Mouse (Mus musculus): ENCODE data around the gene Gm10401. TPM values are rescaled to one million over a fixed set of nuclear protein-coding genes. Genes with fewer than 3 reads are reported as not detected.

Gene Gm10401
- polyA plus RNA-seq, 1 experiment: not detected

DNA sequence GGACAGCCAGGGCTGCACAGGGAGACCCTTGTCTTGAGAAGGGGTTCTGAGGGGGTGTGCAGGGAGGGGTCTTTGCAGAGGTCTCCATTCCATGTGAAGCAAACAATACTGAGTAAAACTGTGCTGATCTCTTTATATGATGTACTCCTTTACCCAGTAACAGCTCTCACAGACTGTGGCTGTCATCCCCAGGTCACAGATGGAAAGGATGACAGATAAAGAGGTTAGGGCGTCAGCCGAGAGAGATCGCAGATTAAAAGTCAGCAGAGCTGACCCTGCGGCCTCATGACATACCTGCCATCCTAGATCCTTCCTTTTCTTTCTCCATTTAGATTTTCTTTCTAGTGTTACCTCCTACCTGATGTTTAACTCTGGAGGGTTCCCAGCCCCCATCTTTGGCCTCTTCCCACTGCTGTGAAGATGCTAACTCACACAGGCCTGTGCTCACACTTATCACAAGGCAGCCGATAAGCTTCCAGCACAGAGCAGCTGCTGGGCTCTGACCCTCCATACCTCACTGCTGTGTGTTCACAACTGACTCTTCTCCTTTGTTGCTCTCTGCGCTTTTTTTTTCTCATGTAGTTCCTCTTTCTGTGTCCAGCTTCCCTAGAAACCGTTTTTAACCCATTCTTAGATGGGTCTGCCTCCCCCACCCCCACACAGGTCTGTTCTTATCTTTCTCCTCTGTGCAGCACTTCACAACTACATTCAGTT lies 39.4 kb downstream of the Gm10401 start:
- Histone ChIP-seq H3K4me3 (ENCODE audit: control insufficient read depth, low read depth, low read length) (no peak overlapping the region), H3K27ac (ENCODE audit: control insufficient read depth, insufficient read depth, low read depth, low read length) (no peak overlapping the region), H3K27me3 (ENCODE audit: control insufficient read depth, insufficient read depth, low read length) (no peaks in the 10 kb centered on the region), H3K36me3 (ENCODE audit: control insufficient read depth, insufficient read depth, low read length) (peaks cover 2% of the 10 kb centered on the region), H3K4me1 (ENCODE audit: control insufficient read depth, insufficient read depth, low read length) (peaks cover under 1% of the 10 kb centered on the region; the same call in 1 of the 2 replicates)
- TF ChIP-seq CTCF (IDR thresholded peaks at IDR 0.05; ENCODE audit: control insufficient read depth, insufficient read depth, insufficient replicate concordance, low read depth, low read length): no peak
- TF ChIP-seq POLR2A (IDR thresholded peaks at IDR 0.05; ENCODE audit: control insufficient read depth, low read depth, low read length): no peak

DNA sequence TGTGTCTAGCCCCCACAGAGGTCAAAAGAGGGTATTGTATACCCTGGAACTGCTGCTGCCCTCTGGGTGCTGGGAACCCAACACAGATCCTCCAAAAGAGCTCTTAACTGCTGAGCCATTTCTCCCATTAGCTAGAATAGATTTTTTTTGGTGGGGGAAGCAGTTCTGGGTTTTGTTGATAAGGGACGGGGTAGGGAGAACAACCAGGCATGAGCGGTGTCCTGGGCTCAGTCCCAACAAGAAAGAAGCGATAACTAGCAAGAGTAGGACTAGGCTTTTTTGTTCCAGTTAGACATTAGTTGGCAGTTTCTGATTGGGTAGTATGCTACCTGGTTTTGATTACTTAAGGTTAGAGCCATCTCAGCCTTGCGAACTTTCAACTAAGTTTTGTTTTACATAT lies 40.9 kb downstream of the Gm10401 start:
- peaks cover 4% of the 10 kb centered on the region for H3K4me1 ChIP-seq (ENCODE audit: control insufficient read depth, insufficient read depth, low read length)
- H3K27me3 ChIP-seq (ENCODE audit: control insufficient read depth, insufficient read depth, low read length): no peaks in the 10 kb centered on the region

DNA sequence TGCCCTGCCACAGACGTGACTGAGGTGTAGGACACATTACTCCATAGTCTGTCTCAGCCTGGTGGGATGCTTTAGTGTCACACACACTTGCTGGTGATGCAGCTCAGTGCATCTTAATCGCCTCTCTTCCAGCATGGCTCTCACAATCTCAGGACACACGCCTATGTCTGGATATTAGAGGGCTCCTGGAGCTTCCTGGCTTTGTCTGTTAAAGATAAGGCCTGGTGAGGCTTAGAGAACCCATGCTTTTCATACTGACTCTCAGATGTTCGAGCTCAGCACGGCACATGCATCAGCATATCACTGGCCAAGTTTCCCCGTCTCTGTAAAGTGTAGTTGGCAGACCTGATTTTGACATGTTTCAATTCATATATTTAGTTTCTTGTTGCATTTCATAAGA lies 42.7 kb downstream of the Gm10401 start:
- Histone ChIP-seq H3K4me1 (ENCODE audit: control insufficient read depth, insufficient read depth, low read length) (peaks cover 5% of the 10 kb centered on the region), H3K4me3 (ENCODE audit: control insufficient read depth, low read depth, low read length) (no peak overlapping the region), H3K27me3 (ENCODE audit: control insufficient read depth, insufficient read depth, low read length) (no peaks in the 10 kb centered on the region), H3K36me3 (ENCODE audit: control insufficient read depth, insufficient read depth, low read length) (no peaks in the 10 kb centered on the region; the same call in none of the 2 replicates), H3K27ac (ENCODE audit: control insufficient read depth, insufficient read depth, low read depth, low read length) (no peak overlapping the region)
- TF ChIP-seq POLR2A (IDR thresholded peaks at IDR 0.05; ENCODE audit: control insufficient read depth, low read depth, low read length) (no peak), CTCF (IDR thresholded peaks at IDR 0.05; ENCODE audit: control insufficient read depth, insufficient read depth, insufficient replicate concordance, low read depth, low read length) (no peak)

More for the DNA sequence above, 40.9 kb downstream of the Gm10401 start:
- no peak for TF ChIP-seq CTCF (IDR thresholded peaks at IDR 0.05; ENCODE audit: control insufficient read depth, insufficient read depth, insufficient replicate concordance, low read depth, low read length)
- TF ChIP-seq POLR2A (IDR thresholded peaks at IDR 0.05; ENCODE audit: control insufficient read depth, low read depth, low read length): no peak
- H3K36me3 ChIP-seq (ENCODE audit: control insufficient read depth, insufficient read depth, low read length): no peaks in the 10 kb centered on the region; the same call in none of the 2 replicates
- H3K27ac ChIP-seq (ENCODE audit: control insufficient read depth, insufficient read depth, low read depth, low read length): no peak overlapping the region
- H3K4me3 ChIP-seq (ENCODE audit: control insufficient read depth, low read depth, low read length): no peak overlapping the region

GRCm38 (mm10) chr5:115053791-115054396 lies 44.2 kb downstream of the Gm10401 start:
- Histone ChIP-seq H3K4me3 (ENCODE audit: control insufficient read depth, low read depth, low read length) (no peak overlapping the region), H3K27me3 (ENCODE audit: control insufficient read depth, insufficient read depth, low read length) (no peaks in the 10 kb centered on the region), H3K27ac (ENCODE audit: control insufficient read depth, insufficient read depth, low read depth, low read length) (no peak overlapping the region), H3K36me3 (ENCODE audit: control insufficient read depth, insufficient read depth, low read length) (no peaks in the 10 kb centered on the region; the same call in none of the 2 replicates), H3K4me1 (ENCODE audit: control insufficient read depth, insufficient read depth, low read length) (peaks cover 6% of the 10 kb centered on the region)
- TF ChIP-seq CTCF (IDR thresholded peaks at IDR 0.05; ENCODE audit: control insufficient read depth, insufficient read depth, insufficient replicate concordance, low read depth, low read length): no peak
- no peak for TF ChIP-seq POLR2A (IDR thresholded peaks at IDR 0.05; ENCODE audit: control insufficient read depth, low read depth, low read length)

GRCm38 (mm10) chr5:115052546-115052945 lies 45.5 kb downstream of the Gm10401 start:
- H3K4me1 ChIP-seq (ENCODE audit: control insufficient read depth, insufficient read depth, low read length): peaks cover 6% of the 10 kb centered on the region
- H3K4me3 ChIP-seq (ENCODE audit: control insufficient read depth, low read depth, low read length): no peak overlapping the region
- no peak for TF ChIP-seq CTCF (IDR thresholded peaks at IDR 0.05; ENCODE audit: control insufficient read depth, insufficient read depth, insufficient replicate concordance, low read depth, low read length)
- no peak for TF ChIP-seq POLR2A (IDR thresholded peaks at IDR 0.05; ENCODE audit: control insufficient read depth, low read depth, low read length)
- H3K27ac ChIP-seq (ENCODE audit: control insufficient read depth, insufficient read depth, low read depth, low read length): no peak overlapping the region
- no peaks in the 10 kb centered on the region for H3K27me3 ChIP-seq (ENCODE audit: control insufficient read depth, insufficient read depth, low read length)
- H3K36me3 ChIP-seq (ENCODE audit: control insufficient read depth, insufficient read depth, low read length): no peaks in the 10 kb centered on the region; the same call in 1 of the 2 replicates

DNA sequence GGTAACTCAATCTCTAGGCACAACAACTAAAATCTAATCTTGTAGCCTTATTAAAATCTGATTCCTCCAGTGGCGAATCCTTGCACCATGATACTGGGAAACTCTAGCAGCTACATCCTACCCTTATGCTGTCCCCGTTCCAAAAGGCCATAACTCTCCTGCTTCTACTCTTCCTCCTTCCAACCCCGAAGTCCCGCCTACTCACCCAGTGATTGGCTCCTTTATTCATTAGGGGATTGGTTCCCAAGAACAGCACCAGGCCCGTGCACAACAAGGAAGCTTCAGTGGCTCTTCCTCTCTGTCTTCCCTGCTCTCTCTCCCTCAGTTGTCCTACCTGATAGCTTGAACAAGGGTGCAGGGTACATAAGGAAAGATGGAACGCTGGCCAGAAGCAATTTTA lies 47.3 kb downstream of the Gm10401 start:
- H3K27me3 ChIP-seq (ENCODE audit: control insufficient read depth, insufficient read depth, low read length): no peaks in the 10 kb centered on the region
- TF ChIP-seq CTCF (IDR thresholded peaks at IDR 0.05; ENCODE audit: control insufficient read depth, insufficient read depth, insufficient replicate concordance, low read depth, low read length) (no peak), POLR2A (IDR thresholded peaks at IDR 0.05; ENCODE audit: control insufficient read depth, low read depth, low read length) (no peak)

GRCm38 (mm10) chr5:115049692-115050091 lies 48.4 kb downstream of the Gm10401 start:
- Histone ChIP-seq H3K27me3 (ENCODE audit: control insufficient read depth, insufficient read depth, low read length) (no peaks in the 10 kb centered on the region), H3K4me1 (ENCODE audit: control insufficient read depth, insufficient read depth, low read length) (peaks cover 10% of the 10 kb centered on the region), H3K27ac (ENCODE audit: control insufficient read depth, insufficient read depth, low read depth, low read length) (no peak overlapping the region), H3K4me3 (ENCODE audit: control insufficient read depth, low read depth, low read length) (no peak overlapping the region), H3K36me3 (ENCODE audit: control insufficient read depth, insufficient read depth, low read length) (no peaks in the 10 kb centered on the region; the same call in 1 of the 2 replicates)
- TF ChIP-seq POLR2A (IDR thresholded peaks at IDR 0.05; ENCODE audit: control insufficient read depth, low read depth, low read length) (no peak), CTCF (IDR thresholded peaks at IDR 0.05; ENCODE audit: control insufficient read depth, insufficient read depth, insufficient replicate concordance, low read depth, low read length) (no peak)

More for the DNA sequence above, 47.3 kb downstream of the Gm10401 start:
- H3K4me1 ChIP-seq (ENCODE audit: control insufficient read depth, insufficient read depth, low read length): peaks cover 6% of the 10 kb centered on the region
- H3K27ac ChIP-seq (ENCODE audit: control insufficient read depth, insufficient read depth, low read depth, low read length): no peak overlapping the region
- no peak overlapping the region for H3K4me3 ChIP-seq (ENCODE audit: control insufficient read depth, low read depth, low read length)
- H3K36me3 ChIP-seq (ENCODE audit: control insufficient read depth, insufficient read depth, low read length): no peaks in the 10 kb centered on the region; the same call in 1 of the 2 replicates

Other genes starting within 250 kb of the Gm10401 start
- gene 4930519G04Rik, start 244.6 kb downstream of the Gm10401 start, polyA plus RNA-seq (2012; rRNA removed): 54.0 and 68.8 TPM in 2 replicates
- not detected in 2 replicates for gene Gm9936, start 239.6 kb downstream of the Gm10401 start, polyA plus RNA-seq (2012; rRNA removed)
- gene Oasl2, start 201.4 kb downstream of the Gm10401 start, polyA plus RNA-seq (2012; rRNA removed): 3.9 and 4.4 TPM in 2 replicates
- gene Oasl1, start 175.1 kb downstream of the Gm10401 start, polyA plus RNA-seq (2012; rRNA removed): 3.0 and 4.2 TPM in 2 replicates
- gene 2210016L21Rik, start 156.1 kb downstream of the Gm10401 start, polyA plus RNA-seq (2012; rRNA removed): 3.9 and 4.5 TPM in 2 replicates
- 0.17 and 0.18 TPM in 2 replicates for gene Hnf1a, start 127.2 kb downstream of the Gm10401 start, polyA plus RNA-seq (2012; rRNA removed)
- 88.6 and 93.9 TPM in 2 replicates for gene Sppl3, start 87.2 kb downstream of the Gm10401 start, polyA plus RNA-seq (2012; rRNA removed)
- gene Acads, start 21.1 kb upstream of the Gm10401 start, polyA plus RNA-seq (2012; rRNA removed): 11.2 and 12.1 TPM in 2 replicates
- gene Unc119b, start 36.7 kb upstream of the Gm10401 start, polyA plus RNA-seq (2012; rRNA removed): 15.7 and 21.1 TPM in 2 replicates
- gene Mlec, start 59.9 kb upstream of the Gm10401 start, polyA plus RNA-seq (2012; rRNA removed): 85.1 and 115 TPM in 2 replicates
- 7.2 and 9.1 TPM in 2 replicates for gene Cabp1, start 96.1 kb upstream of the Gm10401 start, polyA plus RNA-seq (2012; rRNA removed)
- 15.5 and 16.2 TPM in 2 replicates for gene Pop5, start 137.5 kb upstream of the Gm10401 start, polyA plus RNA-seq (2012; rRNA removed)
- gene Rnf10, start 174.6 kb upstream of the Gm10401 start, polyA plus RNA-seq (2012; rRNA removed): 240 and 247 TPM in 2 replicates
- gene Coq5, start 181.4 kb upstream of the Gm10401 start, polyA plus RNA-seq (2012; rRNA removed): 12.2 and 14.0 TPM in 2 replicates
- 559 and 571 TPM in 2 replicates for gene Dynll1, start 202.7 kb upstream of the Gm10401 start, polyA plus RNA-seq (2012; rRNA removed)
- gene Srsf9, start 228.9 kb upstream of the Gm10401 start, polyA plus RNA-seq (2012; rRNA removed): 43.9 and 45.5 TPM in 2 replicates
- 11.6 and 16.0 TPM in 2 replicates for gene Gatc, start 242.9 kb upstream of the Gm10401 start, polyA plus RNA-seq (2012; rRNA removed)
- gene Triap1, start 242.9 kb upstream of the Gm10401 start, polyA plus RNA-seq (2012; rRNA removed): 7.6 and 8.0 TPM in 2 replicates

Measured in testis, adult 2 months (tissue).